Mouse (Mus musculus) forebrain, embryonic 11.5 days (tissue): Measurements from ENCODE around the gene Anp32e. TPM values are rescaled to one million over a fixed set of nuclear protein-coding genes. Genes with fewer than 3 reads are reported as not detected.

Source experiments
- ATAC-seq: fragments of 200-750 bp; cut with Nextera tagmentation; replicated peaks from 2 replicates; pipeline ENCODE4 v1.8.0; 2017; ENCODE audit warnings: moderate TSS enrichment; ENCODE audit not compliant: low FRiP score
- DNase-seq: peaks from one replicate; pipeline ENCODE4 v3.0.0-alpha.2; 2017; ENCODE audit warnings: low spot score
- H3K27ac ChIP-seq: fragments of 300-500 bp; sonication (generic); 2 replicates; pipeline ENCODE4 v1.5.1; 2014; ENCODE audit warnings: low read depth, low read length
- H3K27me3 ChIP-seq: fragments of 300-500 bp; sonication (generic); 2 replicates; pipeline ENCODE4 v1.6.1; 2014; ENCODE audit warnings: mild to moderate bottlenecking, low read length, mixed read lengths; ENCODE audit not compliant: control insufficient read depth, insufficient read depth
- H3K36me3 ChIP-seq: fragments of 300-500 bp; sonication (generic); 2 replicates; pipeline ENCODE4 v1.6.1; 2014; ENCODE audit warnings: mild to moderate bottlenecking, low read length, moderate library complexity, mixed read lengths; ENCODE audit not compliant: control insufficient read depth, insufficient read depth
- H3K4me1 ChIP-seq: fragments of 300-500 bp; sonication (generic); replicated peaks from 2 replicates; pipeline ENCODE4 v1.6.1; 2014; ENCODE audit warnings: low read length, mixed read lengths; ENCODE audit not compliant: control insufficient read depth, insufficient read depth
- H3K4me2 ChIP-seq: fragments of 300-500 bp; sonication (generic); 2 replicates; pipeline ENCODE4 v1.6.1; 2014; ENCODE audit warnings: low read depth, mild to moderate bottlenecking, low read length, moderate library complexity, mixed read lengths; ENCODE audit not compliant: severe bottlenecking
- H3K4me3 ChIP-seq: fragments of 300-500 bp; sonication (generic); 2 replicates; pipeline ENCODE4 v1.5.1; 2014; ENCODE audit warnings: low read depth, low read length
- H3K9ac ChIP-seq: fragments of 300-500 bp; sonication (generic); 2 replicates; pipeline ENCODE4 v1.6.1; 2014; ENCODE audit warnings: low read length
- H3K9me3 ChIP-seq: fragments of 300-500 bp; sonication (generic); 2 replicates; pipeline ENCODE4 v1.6.1; 2016; ENCODE audit warnings: low read length, mixed read lengths; ENCODE audit not compliant: control insufficient read depth
- WGBS: fragments of 180-500 bp; shearing (Covaris S2); extraction: QIAGEN DNeasy Blood & Tissue Kit; methylation state at CpG from one replicate; pipeline ENCODE4 v1.1.7; 2014; 5-methylcytosine and 5-hydroxymethylcytosine counted together
- polyA plus RNA-seq: library from polyadenylated mRNA; unstranded; fragments of >200 nt; fragmentation: Nextera tagmentation; extraction: Ambion mirVana; gene quantifications from 2 replicates; pipeline ENCODE4 v1.2.1, GENCODE M21; 2014

Anp32e gene
- polyA plus RNA-seq, 1 experiment from 2014 or later, result 167 TPM

DNA sequence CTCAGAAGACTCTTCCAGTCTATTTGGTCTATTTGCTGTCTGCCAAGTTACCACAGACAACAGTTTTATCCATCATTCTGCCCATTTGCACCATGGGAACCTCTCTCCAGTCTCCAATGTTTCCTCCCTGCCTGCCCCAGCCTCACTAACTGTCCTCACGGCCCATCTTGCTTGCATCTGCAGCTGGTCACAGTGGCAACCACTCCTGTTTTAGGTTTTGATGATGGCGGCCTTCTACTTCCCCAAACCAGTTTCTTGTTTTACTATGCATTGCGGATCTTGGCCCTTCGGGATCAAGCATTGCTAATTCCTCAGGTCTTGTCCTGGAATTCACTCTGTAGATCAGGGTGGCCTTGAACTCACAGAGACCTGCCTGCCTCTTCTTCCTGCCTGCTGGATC, 53.1 kb downstream of the Anp32e start:
- Histone ChIP-seq H3K27ac (no peak overlapping the region), H3K27me3 (no peaks in the 10 kb centered on the region), H3K9ac (no peak overlapping the region), H3K4me1 (peaks cover 22% of the 10 kb centered on the region), H3K9me3 (no peaks in the 10 kb centered on the region), H3K4me2 (no peak overlapping the region), H3K4me3 (no peak overlapping the region), H3K36me3 (no peaks in the 10 kb centered on the region)
- DNase-seq (no peak), ATAC-seq (no peak)
- WGBS, result 93% methylated on average over 4 of the region's 4 CpGs

DNA sequence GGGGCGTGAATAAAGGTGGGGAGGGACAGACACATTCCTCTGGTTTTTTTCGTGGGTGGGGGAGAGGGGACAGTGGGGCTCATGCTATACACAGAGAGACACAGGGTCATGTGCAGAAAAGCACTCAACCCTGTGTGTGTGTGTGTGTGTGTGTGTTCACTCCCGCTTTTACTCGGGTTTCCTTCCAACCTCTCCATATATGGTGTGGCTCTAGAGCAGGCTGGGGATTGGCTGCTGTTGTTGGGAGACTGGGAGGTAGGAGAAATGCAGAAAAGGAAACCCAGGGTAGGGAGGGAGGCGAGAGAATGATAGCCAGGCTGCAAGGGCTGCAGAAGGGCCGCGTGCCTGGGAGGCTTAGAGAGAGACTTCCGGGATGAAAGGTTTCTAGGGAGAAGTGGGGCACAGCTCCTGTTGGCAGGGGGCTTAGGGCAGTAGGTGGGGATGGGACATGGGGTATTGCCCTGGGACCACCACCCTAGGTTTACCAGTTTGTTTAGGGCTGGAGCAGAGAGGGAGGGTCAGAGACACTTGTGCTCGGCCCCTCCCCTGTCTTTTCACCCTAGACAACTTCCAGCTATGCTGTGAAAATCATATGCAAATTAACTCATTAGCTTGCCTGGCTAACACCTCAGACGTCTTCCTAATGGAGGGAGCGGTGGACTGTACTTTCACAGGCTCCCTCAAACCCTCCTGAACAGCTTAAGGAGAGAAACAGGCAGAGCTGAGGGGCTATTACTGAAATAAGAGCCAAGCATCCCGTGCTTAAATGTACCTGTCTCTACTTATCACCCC, 56.4 kb downstream of the Anp32e start:
- peak; percentile 81 for ATAC-seq
- H3K27me3 ChIP-seq, result no peaks in the 10 kb centered on the region
- peaks cover 22% of the 10 kb centered on the region for H3K4me1 ChIP-seq
- H3K36me3 ChIP-seq, result peaks cover 18% of the 10 kb centered on the region; the same call in 1 of the 2 replicates
- DNase-seq, result peak; percentile 76
- H3K9ac ChIP-seq, result peak overlapping the region; percentile 59
- peak overlapping the region; percentile 46 for H3K4me2 ChIP-seq
- H3K9me3 ChIP-seq, result no peaks in the 10 kb centered on the region
- WGBS, result under 1% methylated on average over 12 of the region's 12 CpGs
- H3K27ac ChIP-seq, result peak overlapping the region; percentile 90
- H3K4me3 ChIP-seq, result peak overlapping the region; percentile 15; the same call in 1 of the 2 replicates

DNA sequence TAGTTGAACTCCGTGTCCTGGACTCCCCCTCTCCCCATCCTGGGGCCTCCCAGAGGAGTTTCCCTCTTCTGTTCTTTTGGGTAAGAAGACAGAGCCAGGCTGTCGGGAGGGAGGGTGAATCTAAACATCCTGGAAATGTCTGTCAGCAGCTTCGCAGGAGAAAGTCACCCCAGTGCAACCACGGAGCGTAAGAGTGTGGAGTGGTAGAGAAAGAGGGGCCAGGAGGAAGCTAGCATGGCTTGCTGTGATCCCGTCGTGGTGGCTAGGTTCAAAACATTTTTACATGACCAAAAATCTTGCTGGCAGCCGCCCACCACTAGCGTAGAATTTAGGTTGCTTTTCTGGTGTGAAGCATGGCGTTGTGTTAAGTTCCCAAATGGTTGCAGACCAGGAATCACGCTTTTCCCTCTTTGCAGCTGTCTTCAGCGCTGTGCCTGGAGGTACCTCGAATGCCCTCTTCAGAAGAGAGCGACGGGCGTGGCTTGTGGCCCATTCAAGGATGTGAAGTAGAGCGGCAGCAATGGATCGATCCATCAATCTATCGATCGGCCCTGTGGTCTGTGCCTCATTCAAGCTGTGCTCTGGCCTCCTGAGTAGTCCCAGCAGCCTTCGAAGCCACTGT, 57.1 kb downstream of the Anp32e start:
- WGBS, result 3% methylated on average over 21 of the region's 21 CpGs
- peak overlapping the region; percentile 46 for H3K4me2 ChIP-seq
- peak overlapping the region; percentile 59 for H3K9ac ChIP-seq
- no peaks in the 10 kb centered on the region for H3K27me3 ChIP-seq
- peaks cover 19% of the 10 kb centered on the region; the same call in 1 of the 2 replicates for H3K36me3 ChIP-seq
- H3K4me1 ChIP-seq, result peaks cover 22% of the 10 kb centered on the region
- peak; percentile 77 for DNase-seq
- ATAC-seq, result peak; percentile 32
- H3K27ac ChIP-seq, result peak overlapping the region; percentile 90
- H3K9me3 ChIP-seq, result no peaks in the 10 kb centered on the region
- H3K4me3 ChIP-seq, result peak overlapping the region; percentile 15; the same call in 1 of the 2 replicates

DNA sequence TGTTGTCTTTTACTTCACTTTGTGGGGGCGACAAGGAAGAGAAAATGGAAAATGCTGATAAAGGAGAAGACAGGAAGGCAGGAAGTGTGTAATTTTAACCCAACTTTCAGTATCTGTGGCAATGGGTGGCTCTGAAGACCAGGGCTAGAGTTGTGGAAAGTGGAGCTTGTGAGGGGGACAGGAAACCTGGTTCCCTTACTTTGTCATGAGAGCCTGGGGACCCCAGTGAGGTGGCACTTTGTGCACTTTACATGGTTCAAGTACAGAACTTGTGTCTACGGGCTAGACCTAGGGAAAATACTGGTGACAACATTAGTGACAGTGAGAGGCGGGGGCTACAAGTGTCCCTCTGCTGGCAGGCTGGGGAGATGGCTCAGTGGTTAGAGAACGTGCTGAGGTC, 57.9 kb downstream of the Anp32e start:
- 78% methylated on average over 4 of the region's 4 CpGs for WGBS
- H3K4me3 ChIP-seq, result no peak overlapping the region
- H3K9me3 ChIP-seq, result no peaks in the 10 kb centered on the region
- ATAC-seq, result no peak
- peaks cover 22% of the 10 kb centered on the region for H3K4me1 ChIP-seq
- peak overlapping the region; percentile 90; the same call in 1 of the 2 replicates for H3K27ac ChIP-seq
- no peak for DNase-seq
- H3K4me2 ChIP-seq, result no peak overlapping the region
- no peak overlapping the region for H3K9ac ChIP-seq
- H3K36me3 ChIP-seq, result peaks cover 22% of the 10 kb centered on the region; the same call in 1 of the 2 replicates
- H3K27me3 ChIP-seq, result no peaks in the 10 kb centered on the region

DNA sequence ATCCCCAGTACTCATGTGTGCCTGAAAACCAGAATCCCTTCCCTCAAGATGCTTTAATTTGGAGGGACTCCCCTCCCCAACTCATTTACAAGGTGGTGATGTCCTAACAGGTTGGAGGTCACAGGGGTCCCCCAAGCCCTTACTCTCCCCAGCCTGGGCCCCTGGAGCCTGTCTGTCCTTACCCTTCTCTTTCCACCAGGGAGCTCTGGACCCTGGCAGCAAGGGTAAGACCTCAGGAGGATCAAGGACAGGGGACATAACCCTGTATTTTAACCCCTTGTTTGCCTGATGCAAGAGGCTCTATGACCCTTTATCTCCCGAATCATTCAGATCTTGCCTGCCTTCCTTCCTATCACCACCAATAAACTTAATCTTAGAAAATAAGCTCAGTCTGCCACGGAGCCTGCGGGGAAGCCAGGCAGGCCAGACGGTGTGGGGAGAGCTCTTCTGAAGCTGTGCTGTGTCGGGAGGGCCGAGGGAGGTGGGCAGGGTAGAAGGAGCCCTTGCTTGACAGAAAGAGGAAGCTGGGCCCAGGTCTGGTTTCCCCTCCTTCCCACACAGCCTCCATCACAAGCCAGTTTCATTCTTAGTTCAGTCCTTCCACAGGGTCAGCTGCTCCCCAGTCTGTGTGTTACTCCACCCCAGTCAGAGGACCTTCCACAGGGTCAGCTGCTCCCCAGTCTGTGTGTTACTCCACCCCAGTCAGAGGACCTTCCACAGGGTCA, 58.5 kb downstream of the Anp32e start:
- Histone ChIP-seq H3K27ac (no peak overlapping the region), H3K36me3 (peaks cover 22% of the 10 kb centered on the region; the same call in 1 of the 2 replicates), H3K4me1 (peaks cover 25% of the 10 kb centered on the region), H3K4me3 (no peak overlapping the region), H3K4me2 (no peak overlapping the region), H3K27me3 (no peaks in the 10 kb centered on the region), H3K9me3 (no peaks in the 10 kb centered on the region), H3K9ac (no peak overlapping the region)
- ATAC-seq (no peak), DNase-seq (no peak)
- WGBS, result 81% methylated on average over 6 of the region's 6 CpGs

DNA sequence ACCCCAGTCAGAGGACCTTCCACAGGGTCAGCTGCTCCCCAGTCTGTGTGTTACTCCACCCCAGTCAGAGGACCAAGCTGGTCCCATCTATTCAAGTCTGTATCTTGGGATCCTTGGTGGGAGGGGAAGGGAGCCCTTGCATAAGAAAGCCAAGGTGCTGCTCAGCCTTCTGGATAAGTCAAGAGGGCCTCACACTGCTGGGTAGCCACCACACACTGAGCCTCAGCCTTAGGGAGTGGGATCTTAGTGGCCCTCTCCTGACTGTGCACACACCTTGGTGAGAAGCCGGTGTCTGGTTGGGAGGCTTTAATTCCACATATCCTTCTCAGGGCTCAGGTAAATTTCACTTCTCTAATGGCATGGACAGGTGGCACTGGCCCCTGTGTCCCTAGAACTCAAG, 59.1 kb downstream of the Anp32e start:
- WGBS, result 100% methylated on average over 1 of the region's 1 CpGs
- no peak overlapping the region for H3K9ac ChIP-seq
- no peak overlapping the region for H3K27ac ChIP-seq
- H3K4me1 ChIP-seq, result peaks cover 25% of the 10 kb centered on the region
- no peaks in the 10 kb centered on the region for H3K27me3 ChIP-seq
- no peak overlapping the region for H3K4me3 ChIP-seq
- H3K36me3 ChIP-seq, result peaks cover 22% of the 10 kb centered on the region; the same call in 1 of the 2 replicates
- no peak overlapping the region for H3K4me2 ChIP-seq
- ATAC-seq (no peak), DNase-seq (no peak)
- no peaks in the 10 kb centered on the region for H3K9me3 ChIP-seq

DNA sequence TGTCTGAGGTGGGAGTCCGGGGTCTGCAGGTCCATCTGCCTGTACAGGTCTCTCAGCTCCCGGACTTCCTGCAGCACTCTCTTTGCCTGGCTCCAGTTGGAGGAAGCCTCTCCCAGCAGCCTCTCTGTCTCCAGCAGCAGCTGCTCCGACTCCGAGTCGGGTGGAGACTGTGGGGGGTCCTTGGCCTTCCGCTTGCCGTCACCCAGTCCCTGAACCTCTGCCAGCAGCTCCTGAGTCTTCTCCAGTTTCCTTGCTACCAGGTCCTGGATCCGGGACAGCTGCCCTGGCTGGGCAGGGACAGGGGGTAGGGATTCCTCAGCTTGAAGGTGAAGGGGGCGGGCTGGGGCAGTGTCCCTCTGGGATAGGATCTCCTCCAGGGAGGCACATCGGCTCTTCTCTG, 59.9 kb downstream of the Anp32e start:
- H3K27ac ChIP-seq, result no peak overlapping the region

DNA sequence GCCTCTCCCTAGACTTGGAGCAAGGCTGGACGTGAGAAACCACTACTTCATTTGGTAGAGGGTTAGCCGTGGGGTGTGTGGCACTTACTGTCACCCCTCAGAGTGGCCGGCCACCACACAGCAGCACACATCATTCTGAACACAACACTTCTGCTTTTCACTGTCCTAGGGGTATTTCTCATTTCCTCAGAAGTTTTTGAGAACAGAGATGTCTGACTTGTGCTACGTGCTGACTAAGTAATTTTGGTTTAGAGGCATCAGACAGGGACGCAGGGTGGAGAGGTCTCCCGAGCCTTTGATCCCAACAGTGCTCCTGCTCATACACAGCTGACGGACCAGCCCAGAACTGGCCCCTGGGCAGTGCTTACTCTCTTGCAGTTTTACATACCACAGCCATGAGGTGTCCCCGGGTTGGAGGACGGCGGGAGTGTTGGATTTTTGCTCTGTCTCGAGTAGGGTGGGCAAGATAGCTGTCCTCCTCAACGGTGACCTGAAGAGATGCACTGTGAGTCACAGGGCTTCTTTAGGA, 61.4 kb downstream of the Anp32e start:
- Histone ChIP-seq H3K4me2 (no peak overlapping the region), H3K9ac (no peak overlapping the region), H3K27ac (no peak overlapping the region), H3K36me3 (peaks cover 22% of the 10 kb centered on the region; the same call in 1 of the 2 replicates), H3K4me1 (peaks cover 26% of the 10 kb centered on the region), H3K9me3 (no peaks in the 10 kb centered on the region), H3K4me3 (no peak overlapping the region), H3K27me3 (no peaks in the 10 kb centered on the region)
- ATAC-seq (no peak), DNase-seq (no peak)
- 90% methylated on average over 12 of the region's 12 CpGs for WGBS

More for the DNA sequence above, 59.9 kb downstream of the Anp32e start:
- Histone ChIP-seq H3K4me3 (no peak overlapping the region), H3K9me3 (no peaks in the 10 kb centered on the region), H3K36me3 (peaks cover 22% of the 10 kb centered on the region; the same call in 1 of the 2 replicates), H3K27me3 (no peaks in the 10 kb centered on the region), H3K4me2 (no peak overlapping the region), H3K9ac (no peak overlapping the region), H3K4me1 (peaks cover 33% of the 10 kb centered on the region)
- 73% methylated on average over 10 of the region's 10 CpGs for WGBS
- ATAC-seq, result no peak
- no peak for DNase-seq
